Mouse (Mus musculus): ENCODE data around the gene Ypel4. TPM values are rescaled to one million over a fixed set of nuclear protein-coding genes. Genes with fewer than 3 reads are reported as not detected.

Gene Ypel4
- total and polyA plus RNA-seq, 3 experiments = 0.44 to 1.7 (median 0.45) TPM

- no peaks in the 10 kb centered on the region for H3K27me3 ChIP-seq (ENCODE audit: control insufficient read depth, insufficient read depth, low read length)
- H3K4me3 ChIP-seq = no peak overlapping the region
- intact Hi-C loops (cut with DNase I) = no loop called here
- TF ChIP-seq CTCF (IDR thresholded peaks at IDR 0.05) = no peak
- no peak for TF ChIP-seq POLR2A (IDR thresholded peaks at IDR 0.05; ENCODE audit: insufficient read depth, low read depth, low read length)
- TF ChIP-seq EP300 (IDR thresholded peaks at IDR 0.05; ENCODE audit: insufficient read depth, low read depth, low read length) = no peak
- 0 out of 2 replicates have a peak, but pooled peaks cover 1% of the 10 kb centered on the region for H3K4me1 ChIP-seq (ENCODE audit: control insufficient read depth, insufficient read depth, low read length)
- 84% methylated on average over 4 of the region's 4 CpGs for whole genome bisulfite sequencing
- no peaks in the 10 kb centered on the region for H3K36me3 ChIP-seq (ENCODE audit: control insufficient read depth, insufficient read depth, low read length)
- no peaks in the 10 kb centered on the region for H3K79me2 ChIP-seq (replicated peaks; ENCODE audit: control insufficient read depth, insufficient read depth, low read length)
- DNase-seq = no peak
- no peak overlapping the region for H3K9ac ChIP-seq (ENCODE audit: low read depth, low read length)
- no peak overlapping the region for H3K27ac ChIP-seq
Measured at GRCm38 (mm10) chr2:84772454-84772853, 38.6 kb downstream of the Ypel4 start.

DNA sequence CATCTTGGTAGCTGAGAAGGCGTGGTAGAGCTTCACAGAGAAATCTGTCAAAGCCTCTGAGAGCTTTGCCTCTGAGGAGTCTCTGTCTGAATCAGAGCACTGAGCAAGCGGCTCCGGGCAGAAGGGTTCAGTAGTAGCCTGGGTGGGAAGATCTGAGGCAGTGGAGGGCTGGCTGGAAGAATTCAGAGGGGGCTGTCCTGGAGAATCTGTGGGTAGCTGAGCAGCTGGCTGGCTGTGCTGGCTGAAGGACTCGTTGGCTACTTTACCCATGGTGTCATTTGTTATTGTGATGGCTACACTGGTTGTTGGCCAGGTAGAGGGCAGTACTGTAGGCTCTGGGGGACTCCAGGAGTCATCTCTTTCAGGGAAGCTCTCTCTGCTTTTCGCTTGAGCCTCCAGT lies 39.3 kb downstream of the Ypel4 start:
- DNase-seq = peak; percentile 21 to 35
- intact Hi-C loops (cut with DNase I) = no loop called here
- Histone ChIP-seq H3K4me3 (peak overlapping the region; percentile 40; the same call in 1 of the 2 replicates), H3K79me2 (replicated peaks; ENCODE audit: control insufficient read depth, insufficient read depth, low read length) (no peaks in the 10 kb centered on the region), H3K9ac (ENCODE audit: low read depth, low read length) (no peak overlapping the region; the same call in 1 of the 2 replicates), H3K36me3 (ENCODE audit: control insufficient read depth, insufficient read depth, low read length) (no peaks in the 10 kb centered on the region), H3K27me3 (ENCODE audit: control insufficient read depth, insufficient read depth, low read length) (no peaks in the 10 kb centered on the region), H3K4me1 (ENCODE audit: control insufficient read depth, insufficient read depth, low read length) (0 out of 2 replicates have a peak, but pooled peaks cover 1% of the 10 kb centered on the region), H3K27ac (peak overlapping the region; percentile 80)
- WGBS = 80% methylated on average over 5 of the region's 5 CpGs
- TF ChIP-seq EP300 (IDR thresholded peaks at IDR 0.05; ENCODE audit: insufficient read depth, low read depth, low read length) (no peak), CTCF (IDR thresholded peaks at IDR 0.05) (no peak), POLR2A (IDR thresholded peaks at IDR 0.05; ENCODE audit: insufficient read depth, low read depth, low read length) (no peak)

GRCm38 (mm10) chr2:84774751-84775150 lies 40.9 kb downstream of the Ypel4 start:
- intact Hi-C loops (cut with DNase I) = no loop called here

GRCm38 (mm10) chr2:84775241-84775640 lies 41.4 kb downstream of the Ypel4 start, which contains the start of gene Serping1:
TSS of gene Serping1 (minus strand) at chr2:84775444.
- Histone ChIP-seq H3K4me3 (peak within 1 kb of the TSS; percentile 40), H3K4me1 (ENCODE audit: control insufficient read depth, insufficient read depth, low read length) (peaks cover 5% of the 10 kb centered on the region), H3K27ac (peak within 1 kb of the TSS; percentile 80), H3K9ac (ENCODE audit: low read depth, low read length) (peak within 1 kb of the TSS; percentile 15), H3K27me3 (ENCODE audit: control insufficient read depth, insufficient read depth, low read length) (no peaks in the 10 kb centered on the region), H3K36me3 (ENCODE audit: control insufficient read depth, insufficient read depth, low read length) (no peaks in the 10 kb centered on the region), H3K79me2 (replicated peaks; ENCODE audit: control insufficient read depth, insufficient read depth, low read length) (no peaks in the 10 kb centered on the region)
- peak in 1 of 2 experiments; percentile 20 for DNase-seq
- intact Hi-C loops (cut with DNase I) = no loop called here
- TF ChIP-seq POLR2A (IDR thresholded peaks at IDR 0.05; ENCODE audit: insufficient read depth, low read depth, low read length) = no peak
- TF ChIP-seq EP300 (IDR thresholded peaks at IDR 0.05; ENCODE audit: insufficient read depth, low read depth, low read length) = no peak
- TF ChIP-seq CTCF (IDR thresholded peaks at IDR 0.05) = no peak
- 67% methylated on average over 9 of the region's 9 CpGs for WGBS

More at GRCm38 (mm10) chr2:84774751-84775150, 40.9 kb downstream of the Ypel4 start:
- H3K36me3 ChIP-seq (ENCODE audit: control insufficient read depth, insufficient read depth, low read length) = no peaks in the 10 kb centered on the region
- DNase-seq = peak; percentile 81 to 90
- 20% methylated on average over 14 of the region's 15 CpGs for WGBS
- H3K79me2 ChIP-seq (replicated peaks; ENCODE audit: control insufficient read depth, insufficient read depth, low read length) = no peaks in the 10 kb centered on the region
- peaks cover 5% of the 10 kb centered on the region for H3K4me1 ChIP-seq (ENCODE audit: control insufficient read depth, insufficient read depth, low read length)
- no peak for TF ChIP-seq EP300 (IDR thresholded peaks at IDR 0.05; ENCODE audit: insufficient read depth, low read depth, low read length)
- peak; percentile 11; the same call in 1 of the 2 replicates for TF ChIP-seq CTCF (IDR thresholded peaks at IDR 0.05)
- peak; percentile 70 for TF ChIP-seq POLR2A (IDR thresholded peaks at IDR 0.05; ENCODE audit: insufficient read depth, low read depth, low read length)
- H3K9ac ChIP-seq (ENCODE audit: low read depth, low read length) = peak overlapping the region; percentile 15
- H3K27me3 ChIP-seq (ENCODE audit: control insufficient read depth, insufficient read depth, low read length) = no peaks in the 10 kb centered on the region
- H3K4me3 ChIP-seq = peak overlapping the region; percentile 40
- H3K27ac ChIP-seq = peak overlapping the region; percentile 80

DNA sequence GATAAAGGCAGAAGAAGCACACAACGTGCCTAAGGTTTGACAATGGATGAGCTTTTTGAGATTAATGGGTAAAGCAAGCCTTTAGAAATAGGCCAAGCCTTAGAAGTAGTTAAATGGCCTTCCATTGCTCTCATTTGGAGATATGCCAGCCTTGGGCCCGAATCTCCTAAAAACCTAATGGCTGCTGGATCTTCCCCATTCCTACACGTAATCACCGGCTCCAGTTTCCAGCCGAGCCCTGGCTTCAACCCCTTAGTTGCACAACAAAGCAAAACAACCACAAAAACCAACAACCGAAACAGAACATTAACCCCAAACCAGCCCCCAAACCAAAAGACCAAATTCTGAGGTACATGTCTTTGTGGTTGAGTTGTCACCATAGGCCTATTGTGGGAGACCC lies 41.8 kb downstream of the Ypel4 start:
- H3K79me2 ChIP-seq (replicated peaks; ENCODE audit: control insufficient read depth, insufficient read depth, low read length) = no peaks in the 10 kb centered on the region
- DNase-seq = peak; percentile 47 to 53
- peaks cover 5% of the 10 kb centered on the region for H3K4me1 ChIP-seq (ENCODE audit: control insufficient read depth, insufficient read depth, low read length)
- H3K27ac ChIP-seq = peak overlapping the region; percentile 67
- H3K9ac ChIP-seq (ENCODE audit: low read depth, low read length) = no peak overlapping the region
- no peaks in the 10 kb centered on the region for H3K27me3 ChIP-seq (ENCODE audit: control insufficient read depth, insufficient read depth, low read length)
- intact Hi-C loops (cut with DNase I) = no loop called here
- no peaks in the 10 kb centered on the region for H3K36me3 ChIP-seq (ENCODE audit: control insufficient read depth, insufficient read depth, low read length)
- WGBS = 79% methylated on average over 6 of the region's 6 CpGs
- no peak overlapping the region for H3K4me3 ChIP-seq
- TF ChIP-seq CTCF (IDR thresholded peaks at IDR 0.05) (no peak), POLR2A (IDR thresholded peaks at IDR 0.05; ENCODE audit: insufficient read depth, low read depth, low read length) (no peak), EP300 (IDR thresholded peaks at IDR 0.05; ENCODE audit: insufficient read depth, low read depth, low read length) (no peak)

GRCm38 (mm10) chr2:84777706-84778105 lies 43.8 kb downstream of the Ypel4 start:
- Histone ChIP-seq H3K9ac (ENCODE audit: low read depth, low read length) (no peak overlapping the region), H3K4me3 (no peak overlapping the region), H3K27ac (no peak overlapping the region), H3K4me1 (ENCODE audit: control insufficient read depth, insufficient read depth, low read length) (peaks cover 5% of the 10 kb centered on the region), H3K27me3 (ENCODE audit: control insufficient read depth, insufficient read depth, low read length) (no peaks in the 10 kb centered on the region), H3K36me3 (ENCODE audit: control insufficient read depth, insufficient read depth, low read length) (no peaks in the 10 kb centered on the region), H3K79me2 (replicated peaks; ENCODE audit: control insufficient read depth, insufficient read depth, low read length) (no peaks in the 10 kb centered on the region)
- intact Hi-C loops (cut with DNase I) = no loop called here
- WGBS = 62% methylated on average over 3 of the region's 3 CpGs
- no peak for DNase-seq
- TF ChIP-seq EP300 (IDR thresholded peaks at IDR 0.05; ENCODE audit: insufficient read depth, low read depth, low read length) = no peak
- TF ChIP-seq POLR2A (IDR thresholded peaks at IDR 0.05; ENCODE audit: insufficient read depth, low read depth, low read length) = no peak
- TF ChIP-seq CTCF (IDR thresholded peaks at IDR 0.05) = no peak
